Mouse (Mus musculus): ENCODE measurements at regions not wholly inside any gene's neighbourhood (a gene's known extent, or its start where the extent isn't known, plus 50 kb on each side); places are given as distances from the start of the nearest gene placed in this dataset.
A peak's percentile ranks its signal among the peaks of the same experiment; 100 is the strongest.

DNA sequence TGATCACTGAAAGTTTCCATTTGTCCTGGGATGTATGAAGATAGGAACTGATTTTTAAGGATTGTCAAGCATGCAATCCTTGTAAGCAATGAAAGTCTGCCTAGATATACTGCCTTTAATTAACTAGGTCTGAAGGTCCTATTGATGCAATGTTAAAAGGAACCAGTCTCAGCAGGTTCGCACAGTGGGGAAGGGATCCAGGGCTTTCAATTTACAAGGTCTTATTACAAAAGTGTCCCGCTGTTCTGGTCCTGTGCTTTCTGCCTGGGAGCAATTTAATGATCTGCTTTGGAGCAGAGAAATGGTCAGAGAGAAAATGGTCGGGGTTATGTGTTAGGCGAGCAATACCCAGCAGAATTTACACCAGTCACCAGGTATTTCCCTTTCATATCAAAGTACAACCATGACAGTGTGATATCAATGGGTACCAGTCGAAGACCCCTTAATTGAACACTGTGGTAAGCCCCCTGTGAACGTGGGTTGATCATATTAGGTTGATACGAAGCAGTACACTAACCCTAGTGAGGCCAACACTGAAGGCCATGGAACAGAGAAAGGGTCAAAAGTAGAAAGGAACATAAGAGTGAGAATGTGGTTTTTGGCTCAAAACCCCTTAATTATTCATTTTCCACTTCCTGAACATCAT is 778.5 kb downstream of the Kcnj2 start:
- DNase-seq (ENCODE audit: low read depth, low spot score) = no peak
- Histone ChIP-seq H3K27ac (ENCODE audit: control insufficient read depth, low read depth, low read length) (no peak overlapping the region), H3K4me1 (ENCODE audit: control insufficient read depth in 1 of 2, insufficient read depth in 2 of 2, low read length in 2 of 2) (no peaks in the 10 kb centered on the region), H3K27me3 (ENCODE audit: control insufficient read depth in 1 of 2, insufficient read depth in 2 of 2, low read length in 2 of 2) (peaks cover 0 to 3% of the 10 kb centered on the region in 2 experiments; a peak in 3 of 4 replicates), H3K9ac (ENCODE audit: control insufficient read depth, low read depth, low read length, poor library complexity, severe bottlenecking) (no peak overlapping the region), H3K9me3 (replicated peaks; ENCODE audit: insufficient read depth, low read length) (no peaks in the 10 kb centered on the region), H3K36me3 (ENCODE audit: control insufficient read depth in 1 of 2, insufficient read depth in 2 of 2, low read length in 2 of 2) (peaks cover 0 to 2% of the 10 kb centered on the region in 2 experiments; a peak in 1 of 4 replicates), H3K79me2 (ENCODE audit: control insufficient read depth, insufficient read depth, low read length, poor library complexity) (no peaks in the 10 kb centered on the region), H3K4me3 (ENCODE audit: control insufficient read depth in 1 of 2, insufficient read depth in 1 of 2, low read depth in 2 of 2, low read length in 2 of 2) (no peak overlapping the region)
- no peak for TF ChIP-seq JUND (IDR thresholded peaks at IDR 0.05; ENCODE audit: low read depth, low read length)
- no peak for TF ChIP-seq TAL1 (IDR thresholded peaks at IDR 0.05; ENCODE audit: low read length)
- no peak for TF ChIP-seq SIN3A (IDR thresholded peaks at IDR 0.05; ENCODE audit: low read length)

GRCm38 (mm10) chr11:111857288-111857687 is 791.3 kb downstream of the Kcnj2 start:
- H3K36me3 ChIP-seq (ENCODE audit: control insufficient read depth in 1 of 2, insufficient read depth in 2 of 2, low read length in 2 of 2) = peaks cover 0 to 15% of the 10 kb centered on the region in 2 experiments; a peak in 2 of 4 replicates
- no peaks in the 10 kb centered on the region for H3K27me3 ChIP-seq (ENCODE audit: control insufficient read depth in 1 of 2, insufficient read depth in 2 of 2, low read length in 2 of 2)
- H3K27ac ChIP-seq (ENCODE audit: control insufficient read depth, low read depth, low read length) = peak overlapping the region; percentile 93
- peak overlapping the region; percentile 33; the same call in 1 of the 2 replicates for H3K9ac ChIP-seq (ENCODE audit: control insufficient read depth, low read depth, low read length, poor library complexity, severe bottlenecking)
- peak; percentile 82 for DNase-seq (ENCODE audit: low read depth, low spot score)
- H3K4me1 ChIP-seq (ENCODE audit: control insufficient read depth in 1 of 2, insufficient read depth in 2 of 2, low read length in 2 of 2) = peaks cover 10 to 11% of the 10 kb centered on the region in 2 experiments
- no peaks in the 10 kb centered on the region for H3K79me2 ChIP-seq (ENCODE audit: control insufficient read depth, insufficient read depth, low read length, poor library complexity)
- H3K9me3 ChIP-seq (replicated peaks; ENCODE audit: insufficient read depth, low read length) = no peaks in the 10 kb centered on the region
- peak overlapping the region in 1 of 2 experiments; percentile 19; a peak in 1 of 4 replicates for H3K4me3 ChIP-seq (ENCODE audit: control insufficient read depth in 1 of 2, insufficient read depth in 1 of 2, low read depth in 2 of 2, low read length in 2 of 2)
- TF ChIP-seq CTCF (IDR thresholded peaks at IDR 0.05 in 2 of 3, conservative IDR thresholded peaks at IDR 0.05 in 1 of 3; ENCODE audit: control insufficient read depth in 1 of 3, insufficient read depth in 1 of 3, low read depth in 2 of 3, low read length in 3 of 3, poor library complexity in 1 of 3, severe bottlenecking in 1 of 3) (no peak), POLR2AphosphoS5 (IDR thresholded peaks at IDR 0.05; ENCODE audit: borderline replicate concordance, low read depth, low read length) (no peak), HCFC1 (IDR thresholded peaks at IDR 0.05; ENCODE audit: low read depth, low read length) (peak; percentile 45; the same call in 1 of the 2 replicates), JUND (IDR thresholded peaks at IDR 0.05; ENCODE audit: low read depth, low read length) (0 out of 2 replicates have a peak, but pooled peaks have one; percentile 12), ELF1 (IDR thresholded peaks at IDR 0.05; ENCODE audit: low read depth, low read length) (peak; percentile 39; the same call in 1 of the 2 replicates), USF2 (IDR thresholded peaks at IDR 0.05; ENCODE audit: borderline replicate concordance in 1 of 2, insufficient read depth in 1 of 2, low read depth in 1 of 2, low read length in 2 of 2) (no peak), POLR2A (IDR thresholded peaks at IDR 0.05; ENCODE audit: control insufficient read depth in 1 of 2, insufficient read depth in 1 of 2, low read depth in 1 of 2, low read length in 2 of 2, poor library complexity in 1 of 2) (no peak), RAD21 (IDR thresholded peaks at IDR 0.05; ENCODE audit: low read depth, low read length) (no peak), UBTF (IDR thresholded peaks at IDR 0.05; ENCODE audit: borderline replicate concordance, insufficient read depth, low read depth, low read length) (no peak), ZMIZ1 (IDR thresholded peaks at IDR 0.05; ENCODE audit: low read depth, low read length) (no peak), EP300 (IDR thresholded peaks at IDR 0.05; ENCODE audit: low read depth in 1 of 2, low read length in 2 of 2) (peak; percentile 95 to 97), MAFK (IDR thresholded peaks at IDR 0.05; ENCODE audit: borderline replicate concordance, low read depth, low read length) (peak; percentile 32; the same call in 1 of the 2 replicates), NRF1 (IDR thresholded peaks at IDR 0.05; ENCODE audit: insufficient read depth, low read depth, low read length, poor library complexity, severe bottlenecking) (no peak), MAX (IDR thresholded peaks at IDR 0.05; ENCODE audit: low read length) (peak; percentile 67), GABPA (IDR thresholded peaks at IDR 0.05; ENCODE audit: low read depth, low read length) (no peak), USF1 (IDR thresholded peaks at IDR 0.05; ENCODE audit: low read depth, low read length) (no peak), RCOR1 (IDR thresholded peaks at IDR 0.05; ENCODE audit: low read depth, low read length) (peak; percentile 89), KAT2A (conservative IDR thresholded peaks at IDR 0.05; ENCODE audit: low read depth, low read length) (no peak), BHLHE40 (IDR thresholded peaks at IDR 0.05; ENCODE audit: borderline replicate concordance, low read depth, low read length) (peak; percentile 40; the same call in 1 of the 2 replicates), GATA1 (IDR thresholded peaks at IDR 0.05; ENCODE audit: low read depth, low read length) (peak; percentile 97), ZC3H11A (IDR thresholded peaks at IDR 0.05; ENCODE audit: low read depth, low read length) (no peak), POLR2AphosphoS2 (IDR thresholded peaks at IDR 0.05; ENCODE audit: low read length) (no peak), MEF2A (IDR thresholded peaks at IDR 0.05; ENCODE audit: extremely low read depth, insufficient replicate concordance, low read depth, low read length, poor library complexity, severe bottlenecking) (peak; percentile 29; the same call in 1 of the 2 replicates), CHD2 (IDR thresholded peaks at IDR 0.05; ENCODE audit: low read length) (no peak; the same call in 1 of the 2 replicates), MAZ (IDR thresholded peaks at IDR 0.05; ENCODE audit: low read depth, low read length) (peak; percentile 92), SMC3 (IDR thresholded peaks at IDR 0.05; ENCODE audit: low read depth, low read length) (no peak), MYC (IDR thresholded peaks at IDR 0.05; ENCODE audit: low read depth, low read length) (peak; percentile 69; the same call in 1 of the 2 replicates), ETS1 (IDR thresholded peaks at IDR 0.05; ENCODE audit: low read depth, low read length) (peak; percentile 91)
